Mouse (Mus musculus) splenic B cell, adult 2 months (primary cell): ENCODE results near the gene Gm9999.

Source experiments
- DNase-seq: peaks from one replicate; pipeline ENCODE4 v3.0.0-alpha.2; 2011; ENCODE audit warnings: low read depth, low spot score
- H3K27me3 ChIP-seq: 2 replicates; pipeline ENCODE4 v1.6.1; 2012; ENCODE audit warnings: mild to moderate bottlenecking, low read length, moderate library complexity, mixed read lengths; ENCODE audit not compliant: control insufficient read depth, poor library complexity, insufficient read depth, severe bottlenecking
- H3K36me3 ChIP-seq: 2 replicates; pipeline ENCODE4 v1.6.1; 2012; ENCODE audit warnings: mild to moderate bottlenecking, low read length, moderate library complexity, mixed read lengths; ENCODE audit not compliant: control insufficient read depth, poor library complexity, insufficient read depth, severe bottlenecking

Gene Gm9999

GRCm38 (mm10) chr7:46983280-46983679, at the start of gene Gm9999:
Gene Gm9999 (plus strand): TSS chr7:46983580.
- Histone ChIP-seq H3K36me3 (no peaks in the 10 kb centered on the region), H3K27me3 (no peaks in the 10 kb centered on the region)
- DNase-seq = no peak

- no peak for DNase-seq
- Histone ChIP-seq H3K36me3 (peaks cover 2% of the 10 kb centered on the region; the same call in 1 of the 2 replicates), H3K27me3 (no peaks in the 10 kb centered on the region)
These were observed 48.6 kb upstream of the Gm9999 start for GRCm38 (mm10) chr7:46934788-46935187.

- Histone ChIP-seq H3K36me3 (peaks cover 4% of the 10 kb centered on the region), H3K27me3 (no peaks in the 10 kb centered on the region)
- peak; percentile 69 for DNase-seq
These were observed 47.5 kb upstream of the Gm9999 start for GRCm38 (mm10) chr7:46935847-46936246.

- peak; percentile 91 for DNase-seq
- Histone ChIP-seq H3K36me3 (peaks cover 2% of the 10 kb centered on the region), H3K27me3 (no peaks in the 10 kb centered on the region; the same call in 1 of the 2 replicates)
These were observed 25.3 kb upstream of the Gm9999 start, which contains the start of gene Uevld for GRCm38 (mm10) chr7:46957831-46958691. Gene Uevld (minus strand): TSS chr7:46958527.

GRCm38 (mm10) chr7:46958853-46959252, 24.5 kb upstream of the Gm9999 start:
- peak; percentile 11 for DNase-seq
- peaks cover 2% of the 10 kb centered on the region for H3K36me3 ChIP-seq
- no peaks in the 10 kb centered on the region; the same call in 1 of the 2 replicates for H3K27me3 ChIP-seq

- H3K36me3 ChIP-seq = no peaks in the 10 kb centered on the region
These were observed 22.4 kb upstream of the Gm9999 start for GRCm38 (mm10) chr7:46960991-46961390.

GRCm38 (mm10) chr7:46962132-46962531, 21.2 kb upstream of the Gm9999 start:
- no peak for DNase-seq
- no peaks in the 10 kb centered on the region; the same call in 1 of the 2 replicates for H3K27me3 ChIP-seq

More at GRCm38 (mm10) chr7:46960991-46961390, 22.4 kb upstream of the Gm9999 start:
- DNase-seq = no peak
- H3K27me3 ChIP-seq = no peaks in the 10 kb centered on the region; the same call in 1 of the 2 replicates

GRCm38 (mm10) chr7:46962806-46963618, 20.4 kb upstream of the Gm9999 start:
- DNase-seq = peak; percentile 88
- Histone ChIP-seq H3K36me3 (no peaks in the 10 kb centered on the region), H3K27me3 (no peaks in the 10 kb centered on the region; the same call in 1 of the 2 replicates)

More at GRCm38 (mm10) chr7:46962132-46962531, 21.2 kb upstream of the Gm9999 start:
- H3K36me3 ChIP-seq = no peaks in the 10 kb centered on the region

- no peaks in the 10 kb centered on the region for H3K36me3 ChIP-seq
- DNase-seq = no peak
- H3K27me3 ChIP-seq = no peaks in the 10 kb centered on the region
These were observed 19.3 kb upstream of the Gm9999 start for GRCm38 (mm10) chr7:46964070-46964469.

GRCm38 (mm10) chr7:46969898-46970297, 13.5 kb upstream of the Gm9999 start:
- H3K36me3 ChIP-seq = no peaks in the 10 kb centered on the region
- DNase-seq = peak; percentile 19
- no peaks in the 10 kb centered on the region for H3K27me3 ChIP-seq

GRCm38 (mm10) chr7:46974648-46975047, 8.7 kb upstream of the Gm9999 start:
- no peak for DNase-seq
- Histone ChIP-seq H3K36me3 (no peaks in the 10 kb centered on the region), H3K27me3 (no peaks in the 10 kb centered on the region)

GRCm38 (mm10) chr7:46975456-46975855, 7.9 kb upstream of the Gm9999 start:
- Histone ChIP-seq H3K27me3 (no peaks in the 10 kb centered on the region), H3K36me3 (no peaks in the 10 kb centered on the region)

GRCm38 (mm10) chr7:46985718-46986505, 2.5 kb downstream of the Gm9999 start:
- no peak for DNase-seq
- Histone ChIP-seq H3K36me3 (no peaks in the 10 kb centered on the region), H3K27me3 (no peaks in the 10 kb centered on the region)

More at GRCm38 (mm10) chr7:46975456-46975855, 7.9 kb upstream of the Gm9999 start:
- no peak for DNase-seq

GRCm38 (mm10) chr7:46986646-46987045, 3.3 kb downstream of the Gm9999 start:
- Histone ChIP-seq H3K36me3 (no peaks in the 10 kb centered on the region), H3K27me3 (no peaks in the 10 kb centered on the region)
- no peak for DNase-seq
